Mouse (Mus musculus) hematopoietic stem cell, adult 5-6 weeks (primary cell): ENCODE measurements around the gene Atp13a1. TPM values are rescaled to one million over a fixed set of nuclear protein-coding genes. Genes with fewer than 3 reads are reported as not detected.

ENCODE experiments used
- ATAC-seq, 2 experiments: fragments of 125-278 bp in 1 of 2; replicated peaks in 1 of 2; 2 replicates each; pipeline ENCODE4 v1.8.0; 2016 to 2017; ENCODE audit warnings: inconsistent platforms in 2 of 2, mild to moderate bottlenecking in 2 of 2, moderate number of reproducible peaks in 2 of 2, low read depth in 1 of 2, moderate TSS enrichment in 1 of 2; ENCODE audit not compliant: low FRiP score in 2 of 2, poor library complexity in 2 of 2, severe bottlenecking in 2 of 2, insufficient read depth in 1 of 2, low TSS enrichment in 1 of 2
- total RNA-seq: library from RNA; stranded (forward); fragments of 172-1452, 232-1000 nt; gene quantifications from 2 replicates; pipeline ENCODE4 v1.2.3, GENCODE M21; 2017

The Atp13a1 gene
- total RNA-seq, 1 experiment from 2014 or later = 13.7 TPM

GRCm38 (mm10) chr8:69822386-69823191 is 31.6 kb downstream of the Atp13a1 start, which contains the start of gene Lpar2:
Gene Lpar2, plus strand, starts transcription at chr8:69822429.
- ATAC-seq = peak; percentile 47 to 59

- no peak for ATAC-seq
These were observed 35.4 kb downstream of the Atp13a1 start for GRCm38 (mm10) chr8:69826371-69826770.

- ATAC-seq = peak; percentile 95 to 96
These were observed 41.4 kb downstream of the Atp13a1 start, which contains the start of gene Pbx4 for GRCm38 (mm10) chr8:69832298-69832853. Gene Pbx4, plus strand, starts transcription at chr8:69832491.

- no peak for ATAC-seq
These were observed 46.2 kb downstream of the Atp13a1 start for GRCm38 (mm10) chr8:69837057-69837682.

- ATAC-seq = no peak
These were observed 56.5 kb downstream of the Atp13a1 start for GRCm38 (mm10) chr8:69847167-69848065.

- ATAC-seq = no peak
These were observed 58.0 kb downstream of the Atp13a1 start for GRCm38 (mm10) chr8:69848951-69849350.

- peak in 1 of 2 experiments; percentile 58; a peak in 1 of 4 replicates for ATAC-seq
These were observed 58.9 kb downstream of the Atp13a1 start for GRCm38 (mm10) chr8:69849899-69850298.

- ATAC-seq = 0 out of 4 replicates have a peak, but pooled peaks of 1 of the 2 experiments have one; percentile 39
These were observed 60.1 kb downstream of the Atp13a1 start for GRCm38 (mm10) chr8:69850926-69851506.

GRCm38 (mm10) chr8:69853869-69854268 is 62.9 kb downstream of the Atp13a1 start:
- no peak for ATAC-seq

Other genes with a start within 250 kb of the Atp13a1 start
- gene Zfp868, start 165.6 kb upstream of the Atp13a1 start, total RNA-seq = 22.6 and 27.9 TPM in 2 replicates
- 1.2 and 4.8 TPM in 2 replicates for gene Zfp964, start 136.7 kb upstream of the Atp13a1 start, total RNA-seq
- gene Zfp869, start 80.4 kb upstream of the Atp13a1 start, total RNA-seq = 42.3 and 47.0 TPM in 2 replicates
- gene Zfp963, start 41.2 kb upstream of the Atp13a1 start, total RNA-seq = 4.8 and 9.7 TPM in 2 replicates
- not detected in 2 replicates for gene Gm20422, start 16.3 kb upstream of the Atp13a1 start, total RNA-seq
- gene Zfp866, start within 50 bp of the Atp13a1 start, total RNA-seq = 24.5 and 31.2 TPM in 2 replicates
- gene Gmip, start 17.5 kb downstream of the Atp13a1 start, total RNA-seq = 29.2 and 32.8 TPM in 2 replicates
- 2.0 and 2.6 TPM in 2 replicates for gene Lpar2, start 31.3 kb downstream of the Atp13a1 start, total RNA-seq
- gene Pbx4, start 41.3 kb downstream of the Atp13a1 start, total RNA-seq = 25.7 and 31.1 TPM in 2 replicates
- gene Cilp2, start 96.5 kb downstream of the Atp13a1 start, total RNA-seq = 0.25 TPM in 1 of 2 replicates, not detected in the other
- gene Tssk6, start 111.0 kb downstream of the Atp13a1 start, total RNA-seq = 2.2 TPM in 1 of 2 replicates, not detected in the other
- 90.0 and 103 TPM in 2 replicates for gene Ndufa13, start 111.4 kb downstream of the Atp13a1 start, total RNA-seq
- not detected in 2 replicates for gene Yjefn3, start 111.5 kb downstream of the Atp13a1 start, total RNA-seq
- gene Gatad2a, start 205.2 kb downstream of the Atp13a1 start, total RNA-seq = 37.5 and 63.5 TPM in 2 replicates